Comparison of ENCODE assay signal across 23 mouse cellular contexts in genomic region chr14:71723526-71723925, GRCm38 (mm10).
A peak's percentile ranks its signal among the peaks of the same experiment; 100 is the strongest.
DNase-seq lines count a peak whose midpoint lies in the region; ATAC-seq and TF ChIP-seq lines count a peak whose summit lies in the region.
"Had no signal": no experiment of that assay in that cellular context is flagged by ENCODE, and none has a peak within 500 bp of the region (broad histone marks: within the 10 kb centered on the region; RNA-seq: fewer than 3 reads in every experiment).

No protein-coding gene starts in this region.

- no peak for TF ChIP-seq CTCF in kidney, adult 2 months (conservative IDR thresholded peaks at IDR 0.05; ENCODE audit: insufficient read depth, insufficient read length, low read depth, low read length)
- TF ChIP-seq CTCF in intestine, postnatal 0 days (IDR thresholded peaks at IDR 0.05; ENCODE audit: low read depth) = no peak

- H3K9me3 ChIP-seq in intestine, postnatal 0 days (ENCODE audit: control insufficient read depth) = no peaks in the 10 kb centered on the region
- H3K9me3 ChIP-seq: embryonic facial prominence, embryonic 15.5 days; forebrain, embryonic 12.5 days; heart, embryonic 13.5 days; hindbrain, embryonic 13.5 days; liver, embryonic 15.5 days had no signal

- no peaks in the 10 kb centered on the region for H3K27me3 ChIP-seq in kidney, adult 2 months (replicated peaks; ENCODE audit: control insufficient read depth, insufficient read depth, low read length)
- H3K27me3 ChIP-seq in intestine, postnatal 0 days (replicated peaks; ENCODE audit: control insufficient read depth, insufficient read depth, low read length) = no peaks in the 10 kb centered on the region
- H3K27me3 ChIP-seq: embryonic facial prominence, embryonic 15.5 days; forebrain, embryonic 12.5 days; heart, embryonic 13.5 days; hindbrain, embryonic 13.5 days; liver, embryonic 15.5 days had no signal

- no peaks in the 10 kb centered on the region for H3K36me3 ChIP-seq in kidney, adult 2 months (ENCODE audit: control insufficient read depth, insufficient read depth, low read length)
- no peaks in the 10 kb centered on the region for H3K36me3 ChIP-seq in intestine, postnatal 0 days (ENCODE audit: control insufficient read depth, insufficient read depth)
- H3K36me3 ChIP-seq: embryonic facial prominence, embryonic 15.5 days; forebrain, embryonic 12.5 days; heart, embryonic 13.5 days; hindbrain, embryonic 13.5 days; liver, embryonic 15.5 days had no signal

- no peak for ATAC-seq in intestine, postnatal 0 days
- ATAC-seq: activated CD4-positive, CD25-positive, alpha-beta regulatory T cell, adult 4 months; intestine, embryonic 16.5 days had no signal

- H3K27ac ChIP-seq in kidney, adult 2 months (ENCODE audit: insufficient read depth, low read depth, low read length) = no peak overlapping the region
- H3K27ac ChIP-seq in intestine, postnatal 0 days (ENCODE audit: low read depth, low read length) = no peak overlapping the region
- H3K27ac ChIP-seq: embryonic facial prominence, embryonic 15.5 days; forebrain, embryonic 12.5 days; heart, embryonic 13.5 days; hindbrain, embryonic 13.5 days; liver, embryonic 15.5 days had no signal

- WGBS in kidney, adult 2 months = 47% methylated on average over 2 of the region's 2 CpGs
- WGBS in intestine, postnatal 0 days = 35% methylated on average over 2 of the region's 2 CpGs

- H3K9ac ChIP-seq in intestine, postnatal 0 days (ENCODE audit: low read depth, low read length) = no peak overlapping the region
- H3K9ac ChIP-seq: embryonic facial prominence, embryonic 15.5 days; forebrain, embryonic 12.5 days; heart, embryonic 13.5 days; hindbrain, embryonic 13.5 days; liver, embryonic 15.5 days had no signal

- H3K4me3 ChIP-seq in kidney, adult 2 months (ENCODE audit: insufficient read depth, low read depth, low read length) = no peak overlapping the region
- H3K4me3 ChIP-seq in intestine, postnatal 0 days (ENCODE audit: low read depth, low read length) = no peak overlapping the region
- H3K4me3 ChIP-seq: embryonic facial prominence, embryonic 15.5 days; forebrain, embryonic 12.5 days; heart, embryonic 13.5 days; hindbrain, embryonic 13.5 days; liver, embryonic 15.5 days had no signal

- TF ChIP-seq POLR2A in kidney, adult 2 months (IDR thresholded peaks at IDR 0.05; ENCODE audit: low read depth, low read length) = no peak

- DNase-seq in heart, postnatal 10 days = peak; percentile 6 to 7
- no peak for DNase-seq in heart, postnatal 14 days
- peak; percentile 16 for DNase-seq in kidney, postnatal 14 days
- DNase-seq in kidney, adult 2 months = no peak
- peak; percentile 58 for DNase-seq in 3T3-L1 (ENCODE audit: low read depth, low spot score)
- DNase-seq in brain, adult 2 months (ENCODE audit: low read depth, low spot score) = peak; percentile 3
- DNase-seq: adrenal gland, adult 2 months; adrenal gland, postnatal 36 days; B cell, adult 2 months; cerebellum, postnatal 36 days; gastrocnemius, postnatal 10 days; heart, postnatal 36 days; lung, postnatal 36 days; midbrain, embryonic 14.5 days; thymus, postnatal 4 days had no signal

- H3K4me2 ChIP-seq in intestine, postnatal 0 days (replicated peaks; ENCODE audit: low read depth) = no peak overlapping the region
- H3K4me2 ChIP-seq: embryonic facial prominence, embryonic 15.5 days; forebrain, embryonic 12.5 days; heart, embryonic 13.5 days; hindbrain, embryonic 13.5 days; liver, embryonic 15.5 days had no signal

- intact Hi-C loops in heart, postnatal 10 days (cut with DNase I) = no loop called here
- intact Hi-C loops in heart, postnatal 14 days (cut with DNase I) = no loop called here

- no peaks in the 10 kb centered on the region for H3K4me1 ChIP-seq in kidney, adult 2 months (ENCODE audit: control insufficient read depth, insufficient read depth, low read length)
- no peaks in the 10 kb centered on the region for H3K4me1 ChIP-seq in intestine, postnatal 0 days (replicated peaks; ENCODE audit: control insufficient read depth, insufficient read depth, low read length)
- H3K4me1 ChIP-seq: embryonic facial prominence, embryonic 15.5 days; forebrain, embryonic 12.5 days; hindbrain, embryonic 13.5 days; liver, embryonic 15.5 days had no signal

Comparison
In these comparisons a context has a peak if more than half of its experiments do, and no peak if none do; other contexts are left out.
1. DNase-seq: peak in heart, postnatal 10 days (2 of 2), kidney, postnatal 14 days (single experiment), 3T3-L1 (single experiment) and brain, adult 2 months (single experiment); none in heart, postnatal 14 days (0 of 2) and kidney, adult 2 months (single experiment).